Mouse (Mus musculus): ENCODE results near the gene 4930544D05Rik.

The 4930544D05Rik gene

GRCm38 (mm10) chr11:70637764-70638163, 22.1 kb downstream of the 4930544D05Rik start:
- in situ Hi-C loops (cut with MboI; ENCODE audit: unreplicated experiment in 2 of 2) = loop anchor here in 1 of 2 experiments (10.0 kb wide), 1 partner anchor 47 kb away; the partner anchor contains the start of gene Camta2

- in situ Hi-C loops (cut with MboI; ENCODE audit: unreplicated experiment in 2 of 2) = loop anchor here in 1 of 2 experiments (10.0 kb wide), 1 partner anchor 47 kb away; the partner anchor contains the start of gene Camta2
Measured at GRCm38 (mm10) chr11:70638293-70638692, 22.6 kb downstream of the 4930544D05Rik start.

GRCm38 (mm10) chr11:70638714-70639278, 23.1 kb downstream of the 4930544D05Rik start, which contains the start of gene Gp1ba:
Gene Gp1ba (plus strand): TSS chr11:70639122.
- in situ Hi-C loops (cut with MboI; ENCODE audit: unreplicated experiment in 2 of 2) = loop anchor here in 1 of 2 experiments (10.0 kb wide), 1 partner anchor 46 kb away; the partner anchor contains the start of gene Camta2

- in situ Hi-C loops (cut with MboI; ENCODE audit: unreplicated experiment in 2 of 2) = loop anchor here in 1 of 2 experiments (10.0 kb wide), 1 partner anchor 45 kb away; the partner anchor contains the start of gene Camta2
Measured at GRCm38 (mm10) chr11:70639976-70640375, 24.3 kb downstream of the 4930544D05Rik start.

GRCm38 (mm10) chr11:70641241-70641640, 25.6 kb downstream of the 4930544D05Rik start:
- in situ Hi-C loops (cut with MboI; ENCODE audit: unreplicated experiment in 2 of 2) = no loop called here

- in situ Hi-C loops (cut with MboI; ENCODE audit: unreplicated experiment in 2 of 2) = no loop called here
Measured at GRCm38 (mm10) chr11:70643051-70643450, 27.4 kb downstream of the 4930544D05Rik start.

- in situ Hi-C loops (cut with MboI; ENCODE audit: unreplicated experiment in 2 of 2) = no loop called here
Measured at GRCm38 (mm10) chr11:70644564-70645103, 29.0 kb downstream of the 4930544D05Rik start.

GRCm38 (mm10) chr11:70645461-70646258, 30.0 kb downstream of the 4930544D05Rik start:
- in situ Hi-C loops (cut with MboI; ENCODE audit: unreplicated experiment in 2 of 2) = no loop called here

- in situ Hi-C loops (cut with MboI; ENCODE audit: unreplicated experiment in 2 of 2) = no loop called here
Measured at GRCm38 (mm10) chr11:70646259-70646555, 30.6 kb downstream of the 4930544D05Rik start.

GRCm38 (mm10) chr11:70646691-70647650, 31.3 kb downstream of the 4930544D05Rik start, which contains the start of the genes Rnf167 and Slc25a11:
Gene Rnf167 (plus strand): TSS chr11:70647235.
Gene Slc25a11 (minus strand): TSS chr11:70647479.
- in situ Hi-C loops (cut with MboI; ENCODE audit: unreplicated experiment in 2 of 2) = no loop called here

GRCm38 (mm10) chr11:70647716-70648420, 32.2 kb downstream of the 4930544D05Rik start:
- in situ Hi-C loops (cut with MboI; ENCODE audit: unreplicated experiment in 2 of 2) = no loop called here

GRCm38 (mm10) chr11:70648512-70648911, 32.9 kb downstream of the 4930544D05Rik start:
- in situ Hi-C loops (cut with MboI; ENCODE audit: unreplicated experiment in 2 of 2) = no loop called here

- in situ Hi-C loops (cut with MboI; ENCODE audit: unreplicated experiment in 2 of 2) = no loop called here
Measured at GRCm38 (mm10) chr11:70649185-70649734, 33.6 kb downstream of the 4930544D05Rik start.

- in situ Hi-C loops (cut with MboI; ENCODE audit: unreplicated experiment in 2 of 2) = loop anchor here in 1 of 2 experiments (25.0 kb wide), 1 partner anchor 1238 kb away; the partner anchor contains the start of gene Kdm6b
Measured at GRCm38 (mm10) chr11:70650322-70651175, 34.9 kb downstream of the 4930544D05Rik start.

- in situ Hi-C loops (cut with MboI; ENCODE audit: unreplicated experiment in 2 of 2) = loop anchor here in 1 of 2 experiments (25.0 kb wide), 1 partner anchor 1239 kb away; the partner anchor contains the start of gene Kdm6b
Measured at GRCm38 (mm10) chr11:70651391-70651790, 35.7 kb downstream of the 4930544D05Rik start.

- in situ Hi-C loops (cut with MboI; ENCODE audit: unreplicated experiment in 2 of 2) = loop anchor here in 1 of 2 experiments (25.0 kb wide), 1 partner anchor 1240 kb away; the partner anchor contains the start of gene Kdm6b
Measured at GRCm38 (mm10) chr11:70652029-70652883, 36.6 kb downstream of the 4930544D05Rik start.

GRCm38 (mm10) chr11:70652884-70653344, 37.3 kb downstream of the 4930544D05Rik start:
- in situ Hi-C loops (cut with MboI; ENCODE audit: unreplicated experiment in 2 of 2) = loop anchor here in 1 of 2 experiments (25.0 kb wide), 1 partner anchor 1241 kb away; the partner anchor contains the start of gene Kdm6b
